Comparison of ENCODE assay signal across 17 mouse cellular contexts in genomic region chr16:24467544-24468290, GRCm38 (mm10).
"Had no signal": no experiment of that assay in that cellular context is flagged by ENCODE, and none has a peak within 500 bp of the region (broad histone marks: within the 10 kb centered on the region; RNA-seq: fewer than 3 reads in every experiment).

No protein-coding gene starts in this region.

- DNase-seq: kidney, adult 9 months; kidney, postnatal 36 days; left cerebral cortex, postnatal 4 days; lung, adult 18-20 months; lung, postnatal 10 days; lung, postnatal 4 days; retina, postnatal 1 day; right cerebral cortex, postnatal 14 days; thymus, adult 2 months; thymus, postnatal 25 days had no signal

- H3K27me3 ChIP-seq: limb, embryonic 13.5 days; midbrain, embryonic 15.5 days; neural tube, embryonic 12.5 days; stomach, embryonic 15.5 days had no signal

- H3K4me1 ChIP-seq: limb, embryonic 13.5 days; midbrain, embryonic 15.5 days; neural tube, embryonic 12.5 days had no signal

- H3K9me3 ChIP-seq: limb, embryonic 13.5 days; midbrain, embryonic 10.5 days; midbrain, embryonic 15.5 days; neural tube, embryonic 12.5 days; stomach, embryonic 15.5 days had no signal

- H3K4me2 ChIP-seq: limb, embryonic 13.5 days; midbrain, embryonic 15.5 days; neural tube, embryonic 12.5 days; stomach, embryonic 15.5 days had no signal

- H3K4me3 ChIP-seq: limb, embryonic 13.5 days; midbrain, embryonic 10.5 days; midbrain, embryonic 15.5 days; neural tube, embryonic 12.5 days; stomach, embryonic 15.5 days had no signal

- H3K27ac ChIP-seq: kidney, postnatal 0 days; limb, embryonic 13.5 days; liver, embryonic 14.5 days; midbrain, embryonic 10.5 days; midbrain, embryonic 15.5 days; neural tube, embryonic 12.5 days; stomach, embryonic 15.5 days had no signal

- H3K36me3 ChIP-seq: midbrain, embryonic 10.5 days; midbrain, embryonic 15.5 days; neural tube, embryonic 12.5 days had no signal

- ATAC-seq: midbrain, embryonic 15.5 days had no signal

- H3K9ac ChIP-seq: limb, embryonic 13.5 days; liver, embryonic 14.5 days; midbrain, embryonic 15.5 days; neural tube, embryonic 12.5 days; stomach, embryonic 15.5 days had no signal
